Mouse (Mus musculus) MEL (cell line): ENCODE measurements around the gene Acaa1b. TPM values are rescaled to one million over a fixed set of nuclear protein-coding genes. Genes with fewer than 3 reads are reported as not detected.
A peak's percentile ranks its signal among the peaks of the same experiment; 100 is the strongest.

Experiments used
- DNase-seq: peaks from one replicate; pipeline ENCODE4 v3.0.0; 2011; ENCODE audit warnings: low read depth, low spot score
- H3K27ac ChIP-seq: 2 replicates; pipeline ENCODE4 v1.5.1; 2012; ENCODE audit warnings: low read depth, mild to moderate bottlenecking, control low read depth, low read length, moderate library complexity; ENCODE audit not compliant: control insufficient read depth
- H3K27me3 ChIP-seq, 2 experiments: fragments of 150-350 bp in 1 of 2; sonication (generic) in 1 of 2; 2 replicates each; pipeline ENCODE4 v1.6.1; 2012; ENCODE audit warnings: low read length in 2 of 2, mild to moderate bottlenecking in 2 of 2, improper control_type of control experiment in 1 of 2, moderate library complexity in 1 of 2; ENCODE audit not compliant: insufficient read depth in 2 of 2, control insufficient read depth in 1 of 2
- H3K36me3 ChIP-seq, 2 experiments: 2 replicates each; pipeline ENCODE4 v1.6.1; 2012 to 2014; ENCODE audit warnings: low read length in 2 of 2, improper control_type of control experiment in 1 of 2, inconsistent platforms in 1 of 2, mild to moderate bottlenecking in 1 of 2; ENCODE audit not compliant: insufficient read depth in 2 of 2, control insufficient read depth in 1 of 2
- H3K4me1 ChIP-seq, 2 experiments: fragments of 150-350 bp in 1 of 2; sonication (generic) in 1 of 2; 2 replicates each; pipeline ENCODE4 v1.6.1; 2012; ENCODE audit warnings: low read length in 2 of 2, improper control_type of control experiment in 1 of 2, mild to moderate bottlenecking in 1 of 2; ENCODE audit not compliant: insufficient read depth in 2 of 2, control insufficient read depth in 1 of 2
- H3K4me3 ChIP-seq, 2 experiments: fragments of 150-350 bp in 1 of 2; sonication (generic) in 1 of 2; 2 replicates each; pipeline ENCODE4 v1.5.1; 2012; ENCODE audit warnings: low read depth in 2 of 2, low read length in 2 of 2, mild to moderate bottlenecking in 2 of 2, moderate library complexity in 2 of 2, control low read depth in 1 of 2, improper control_type of control experiment in 1 of 2; ENCODE audit not compliant: control insufficient read depth in 1 of 2, insufficient read depth in 1 of 2
- H3K79me2 ChIP-seq: 2 replicates; pipeline ENCODE4 v1.6.1; 2012; ENCODE audit warnings: mild to moderate bottlenecking, low read length, moderate library complexity; ENCODE audit not compliant: control insufficient read depth, poor library complexity, insufficient read depth
- H3K9ac ChIP-seq: 2 replicates; pipeline ENCODE4 v1.6.1; 2012; ENCODE audit warnings: low read depth, mild to moderate bottlenecking, control low read depth, low read length, moderate library complexity; ENCODE audit not compliant: control insufficient read depth, poor library complexity, severe bottlenecking
- H3K9me3 ChIP-seq: fragments of 150-350 bp; sonication (generic); replicated peaks from 2 replicates; pipeline ENCODE4 v1.6.1; 2012; ENCODE audit warnings: mild to moderate bottlenecking, low read length, improper control_type of control experiment, moderate library complexity; ENCODE audit not compliant: insufficient read depth
- BHLHE40 ChIP-seq: IDR thresholded peaks from 2 replicates; pipeline ENCODE4 v1.6.1; 2012; ENCODE audit warnings: low read depth, mild to moderate bottlenecking, inconsistent platforms, low read length, improper control_type of control experiment, borderline replicate concordance
- CHD1 ChIP-seq: IDR thresholded peaks from 2 replicates; pipeline ENCODE4 v1.6.1; 2012; ENCODE audit warnings: low read depth, mild to moderate bottlenecking, inconsistent platforms, low read length, improper control_type of control experiment
- CTCF ChIP-seq, 3 experiments: IDR thresholded peaks in 2 of 3; conservative IDR thresholded peaks in 1 of 3; 2 replicates each; pipeline ENCODE4 v1.5.1; 2011 to 2012; ENCODE audit warnings: low read length in 3 of 3, low read depth in 2 of 3, mild to moderate bottlenecking in 2 of 3, improper control_type of control experiment in 1 of 3, inconsistent platforms in 1 of 3, mixed read lengths in 1 of 3, moderate library complexity in 1 of 3; ENCODE audit not compliant: control insufficient read depth in 1 of 3, insufficient read depth in 1 of 3, poor library complexity in 1 of 3, severe bottlenecking in 1 of 3
- ELF1 ChIP-seq: IDR thresholded peaks from 2 replicates; pipeline ENCODE4 v1.6.1; 2014; ENCODE audit warnings: low read depth, mild to moderate bottlenecking, inconsistent platforms, low read length, improper control_type of control experiment, moderate library complexity
- EP300 ChIP-seq, 2 experiments: IDR thresholded peaks; 2 replicates each; pipeline ENCODE4 v1.6.1; 2011; ENCODE audit warnings: improper control_type of control experiment in 2 of 2, low read length in 2 of 2, low read depth in 1 of 2, mild to moderate bottlenecking in 1 of 2
- GABPA ChIP-seq: IDR thresholded peaks from 2 replicates; pipeline ENCODE4 v1.6.1; 2012; ENCODE audit warnings: low read depth, mild to moderate bottlenecking, inconsistent platforms, low read length, improper control_type of control experiment, moderate library complexity
- GATA1 ChIP-seq: IDR thresholded peaks from 2 replicates; pipeline ENCODE4 v1.6.1; 2011; ENCODE audit warnings: low read depth, low read length, improper control_type of control experiment
- HCFC1 ChIP-seq: IDR thresholded peaks from 2 replicates; pipeline ENCODE4 v1.6.1; 2012; ENCODE audit warnings: low read depth, mild to moderate bottlenecking, inconsistent platforms, low read length, improper control_type of control experiment, moderate library complexity
- KAT2A ChIP-seq: conservative IDR thresholded peaks from 2 replicates; pipeline ENCODE4 v1.6.1; 2012; ENCODE audit warnings: low read depth, low read length, improper control_type of control experiment, inconsistent platforms
- MEF2A ChIP-seq: IDR thresholded peaks from 2 replicates; pipeline ENCODE4 v1.6.1; 2014; ENCODE audit warnings: low read depth, mild to moderate bottlenecking, inconsistent platforms, low read length, improper control_type of control experiment; ENCODE audit not compliant: poor library complexity, insufficient replicate concordance, severe bottlenecking; ENCODE audit errors: extremely low read depth
- MXI1 ChIP-seq: IDR thresholded peaks from 2 replicates; pipeline ENCODE4 v1.6.1; 2011; ENCODE audit warnings: mild to moderate bottlenecking, low read depth, low read length, improper control_type of control experiment
- MYB ChIP-seq: IDR thresholded peaks from 2 replicates; pipeline ENCODE4 v1.6.1; 2011; ENCODE audit warnings: mild to moderate bottlenecking, low read depth, low read length, improper control_type of control experiment
- NELFE ChIP-seq: IDR thresholded peaks from 2 replicates; pipeline ENCODE4 v1.6.1; 2011; ENCODE audit warnings: low read depth, low read length, improper control_type of control experiment
- NRF1 ChIP-seq: IDR thresholded peaks from 2 replicates; pipeline ENCODE4 v1.6.1; 2014; ENCODE audit warnings: low read depth, mild to moderate bottlenecking, inconsistent platforms, low read length, improper control_type of control experiment, moderate library complexity; ENCODE audit not compliant: poor library complexity, insufficient read depth, severe bottlenecking
- POLR2AphosphoS2 ChIP-seq: IDR thresholded peaks from 2 replicates; pipeline ENCODE4 v1.6.1; 2011; ENCODE audit warnings: low read length, improper control_type of control experiment
- POLR2AphosphoS5 ChIP-seq: IDR thresholded peaks from 2 replicates; pipeline ENCODE4 v1.6.1; 2012; ENCODE audit warnings: low read depth, borderline replicate concordance, mild to moderate bottlenecking, inconsistent platforms, low read length, moderate library complexity, mixed read lengths
- RAD21 ChIP-seq: IDR thresholded peaks from 2 replicates; pipeline ENCODE4 v1.6.1; 2011; ENCODE audit warnings: mild to moderate bottlenecking, low read depth, low read length, improper control_type of control experiment
- SIN3A ChIP-seq: IDR thresholded peaks from 2 replicates; pipeline ENCODE4 v1.6.1; 2012; ENCODE audit warnings: low read length, improper control_type of control experiment, inconsistent platforms
- SMC3 ChIP-seq: IDR thresholded peaks from 2 replicates; pipeline ENCODE4 v1.6.1; 2011; ENCODE audit warnings: low read depth, low read length, improper control_type of control experiment
- TAL1 ChIP-seq: IDR thresholded peaks from 2 replicates; pipeline ENCODE4 v1.6.1; 2012; ENCODE audit warnings: mild to moderate bottlenecking, inconsistent platforms, low read length, moderate library complexity, mixed read lengths
- TBP ChIP-seq: IDR thresholded peaks from 2 replicates; pipeline ENCODE4 v1.8.0; 2011; ENCODE audit warnings: low read depth, low read length, improper control_type of control experiment
- TCF12 ChIP-seq: IDR thresholded peaks from 2 replicates; pipeline ENCODE4 v1.6.1; 2014; ENCODE audit warnings: low read depth, mild to moderate bottlenecking, inconsistent platforms, low read length, improper control_type of control experiment, moderate library complexity
- USF1 ChIP-seq: IDR thresholded peaks from 2 replicates; pipeline ENCODE4 v1.6.1; 2014; ENCODE audit warnings: low read depth, mild to moderate bottlenecking, inconsistent platforms, low read length, improper control_type of control experiment, moderate library complexity
- USF2 ChIP-seq, 2 experiments: IDR thresholded peaks; 2 replicates each; pipeline ENCODE4 v1.6.1; 2011 to 2012; ENCODE audit warnings: improper control_type of control experiment in 2 of 2, low read length in 2 of 2, borderline replicate concordance in 1 of 2, inconsistent platforms in 1 of 2, low read depth in 1 of 2, mild to moderate bottlenecking in 1 of 2; ENCODE audit not compliant: insufficient read depth in 1 of 2
- ZC3H11A ChIP-seq: IDR thresholded peaks from 2 replicates; pipeline ENCODE4 v1.6.1; 2012; ENCODE audit warnings: low read depth, mild to moderate bottlenecking, inconsistent platforms, low read length, improper control_type of control experiment
- ZKSCAN1 ChIP-seq: IDR thresholded peaks from 2 replicates; pipeline ENCODE4 v1.6.1; 2012; ENCODE audit warnings: low read depth, mild to moderate bottlenecking, inconsistent platforms, low read length, improper control_type of control experiment, moderate library complexity
- ZMIZ1 ChIP-seq: IDR thresholded peaks from 2 replicates; pipeline ENCODE4 v1.6.1; 2012; ENCODE audit warnings: low read depth, mild to moderate bottlenecking, inconsistent platforms, low read length, improper control_type of control experiment, moderate library complexity
- ZNF384 ChIP-seq: IDR thresholded peaks from 2 replicates; pipeline ENCODE4 v1.6.1; 2012; ENCODE audit warnings: low read depth, mild to moderate bottlenecking, inconsistent platforms, low read length, improper control_type of control experiment
- polyA plus RNA-seq, 2 experiments: library from polyadenylated mRNA; stranded (reverse) in 1 of 2; unstranded in 1 of 2; fragments of >175 nt in 1 of 2; fragments of >200 nt in 1 of 2; gene quantifications; 2 replicates each; pipeline versions ENCODE4 v1.2.1 to v1.2.4; 2012; ENCODE audit warnings: low replicate concordance in 2 of 2, low read depth in 1 of 2; ENCODE audit not compliant: insufficient read length in 2 of 2, insufficient read depth in 1 of 2, missing spikeins in 1 of 2
- total RNA-seq: library from RNA; depleted of rRNA; stranded (reverse); fragments of 300-350 nt; gene quantifications from 2 replicates; pipeline ENCODE4 v1.2.3, GENCODE M21; 2012

The Acaa1b gene
- total and polyA plus RNA-seq, 3 experiments = 1.3 to 1.9 TPM; not detected in 1

DNA sequence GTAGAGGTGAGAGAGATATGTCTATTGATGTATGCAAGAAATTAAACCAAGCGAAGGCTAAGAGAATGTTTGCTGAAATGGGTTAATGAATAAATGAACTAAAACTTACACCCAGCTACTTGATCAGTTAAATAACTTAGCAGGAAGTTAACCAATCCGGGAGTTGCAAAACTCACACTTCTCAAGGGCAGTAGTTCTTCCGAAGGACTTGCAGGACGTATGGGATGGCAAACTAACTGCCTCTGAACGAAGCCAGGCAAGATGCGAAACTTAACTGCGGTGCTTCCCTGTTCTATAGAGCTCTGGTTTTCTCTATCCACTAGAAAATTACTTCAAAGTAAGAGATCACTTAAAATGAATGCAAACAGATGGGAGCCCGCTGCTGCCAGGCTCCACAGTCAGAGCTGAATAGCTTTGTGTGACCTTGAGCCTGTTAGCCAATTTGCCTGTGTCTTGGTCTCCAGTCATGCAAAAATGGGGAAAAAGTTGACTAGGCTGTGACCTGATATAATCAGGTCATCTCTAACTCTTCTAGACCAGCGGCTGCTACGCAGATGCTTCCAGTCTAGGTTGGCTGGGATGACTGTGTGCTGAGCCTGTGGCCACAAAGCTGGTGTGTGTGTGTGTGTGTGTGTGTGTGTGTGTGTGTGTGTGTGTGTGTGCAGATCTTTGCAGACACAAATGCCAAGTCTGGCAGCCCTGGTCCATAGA, 42.4 kb upstream of the Acaa1b start:
- no peak for DNase-seq
- peaks cover 0 to 7% of the 10 kb centered on the region in 2 experiments; a peak in 1 of 4 replicates for H3K36me3 ChIP-seq

DNA sequence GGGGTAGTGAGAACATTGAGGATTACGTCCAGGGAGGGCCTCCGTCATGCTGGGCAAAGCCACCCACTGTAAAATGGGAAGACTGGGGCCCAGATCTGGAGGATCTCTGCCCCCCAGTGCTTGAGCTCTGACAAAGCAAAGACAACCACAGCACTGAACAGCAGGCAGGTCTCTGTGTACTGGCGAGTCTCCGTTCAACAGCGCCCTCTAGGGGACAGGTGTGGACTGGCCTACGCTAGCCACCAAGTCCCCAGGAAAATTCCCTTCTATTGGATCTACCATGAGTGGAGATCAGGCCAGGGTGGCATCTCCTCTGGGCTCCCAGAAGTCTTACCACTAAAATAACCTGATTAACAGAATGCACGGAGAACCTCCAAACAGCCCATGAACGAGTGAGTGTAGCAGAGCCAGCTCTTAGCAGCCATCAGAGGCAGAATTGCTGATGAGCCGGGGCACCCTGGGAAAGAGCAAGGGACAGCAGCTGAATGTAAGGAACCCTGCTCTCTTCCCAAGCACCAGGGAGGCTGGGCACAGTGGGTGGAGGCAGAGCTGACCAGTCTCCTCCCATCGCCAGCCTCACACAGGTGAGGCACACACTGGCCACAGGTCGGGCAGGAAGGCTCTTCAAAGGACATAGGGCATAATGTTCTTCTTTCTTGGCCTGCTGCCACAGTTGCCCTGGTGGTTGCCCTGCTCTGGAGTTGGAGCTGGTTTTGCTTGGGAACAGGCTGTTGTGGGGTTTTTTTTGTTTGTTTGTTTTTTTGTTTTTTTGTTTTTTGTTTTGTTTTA, 35.5 kb upstream of the Acaa1b start:
- no peaks in the 10 kb centered on the region for H3K27me3 ChIP-seq
- H3K9me3 ChIP-seq = no peaks in the 10 kb centered on the region
- TF ChIP-seq EP300 (IDR thresholded peaks at IDR 0.05; ENCODE audit: low read depth in 1 of 2, low read length in 2 of 2) (no peak), TAL1 (no peak), TBP (no peak), USF2 (IDR thresholded peaks at IDR 0.05; ENCODE audit: borderline replicate concordance in 1 of 2, insufficient read depth in 1 of 2, low read depth in 1 of 2, low read length in 2 of 2) (no peak), ZNF384 (no peak), SIN3A (no peak), ZC3H11A (peak; percentile 27; the same call in 1 of the 2 replicates), MYB (no peak), GABPA (no peak), MEF2A (no peak), ZMIZ1 (no peak), CTCF (IDR thresholded peaks at IDR 0.05 in 2 of 3, conservative IDR thresholded peaks at IDR 0.05 in 1 of 3; ENCODE audit: control insufficient read depth in 1 of 3, insufficient read depth in 1 of 3, low read depth in 2 of 3, low read length in 3 of 3, poor library complexity in 1 of 3, severe bottlenecking in 1 of 3) (peak; percentile 77 to 89 (median 80)), POLR2AphosphoS5 (no peak), POLR2AphosphoS2 (no peak), NELFE (no peak), MXI1 (no peak), CHD1 (no peak), NRF1 (no peak), RAD21 (peak; percentile 47), TCF12 (no peak), KAT2A (no peak), ELF1 (no peak), SMC3 (peak; percentile 54), HCFC1 (no peak), USF1 (no peak)
- TF ChIP-seq, all 39 proteins: peak for 4
- H3K4me3 ChIP-seq = no peak overlapping the region
- peak; percentile 40 for DNase-seq
- no peaks in the 10 kb centered on the region for H3K36me3 ChIP-seq
- H3K9ac ChIP-seq = no peak overlapping the region
- H3K4me1 ChIP-seq = no peaks in the 10 kb centered on the region
- no peaks in the 10 kb centered on the region for H3K79me2 ChIP-seq
- no peak overlapping the region for H3K27ac ChIP-seq

More for the DNA sequence above, 42.4 kb upstream of the Acaa1b start:
- H3K79me2 ChIP-seq = no peaks in the 10 kb centered on the region
- no peak overlapping the region for H3K27ac ChIP-seq
- TF ChIP-seq MXI1 = no peak
- no peak for TF ChIP-seq BHLHE40
- TF ChIP-seq SMC3 = no peak
- no peak for TF ChIP-seq USF1
- no peak for TF ChIP-seq GATA1
- TF ChIP-seq ZC3H11A = no peak
- TF ChIP-seq TCF12 = no peak
- no peak for TF ChIP-seq POLR2AphosphoS5
- TF ChIP-seq ZKSCAN1 = no peak
- no peak for TF ChIP-seq KAT2A
- H3K27me3 ChIP-seq = no peaks in the 10 kb centered on the region
- no peaks in the 10 kb centered on the region for H3K9me3 ChIP-seq
- H3K4me1 ChIP-seq = peaks cover 0 to 7% of the 10 kb centered on the region in 2 experiments; a peak in 3 of 4 replicates
- no peak overlapping the region for H3K4me3 ChIP-seq
- no peak overlapping the region for H3K9ac ChIP-seq
